Mouse (Mus musculus) inflammation-experienced regulatory T-cells, adult 6 months (primary cell): ENCODE results near the gene Hdac4. TPM values are rescaled to one million over a fixed set of nuclear protein-coding genes. Genes with fewer than 3 reads are reported as not detected.
A peak's percentile ranks its signal among the peaks of the same experiment; 100 is the strongest.

Source experiments
- ATAC-seq: one replicate; pipeline ENCODE4 v1.8.0; 2017
- polyA plus RNA-seq, 3 experiments: library from polyadenylated mRNA; unstranded; fragments of 100-300 nt; shearing (Covaris generic); gene quantifications; one replicate each; pipeline ENCODE4 v1.2.1; 2017

Hdac4 gene
- polyA plus RNA-seq, 3 experiments from 2014 or later, result 42.9 to 75.8 (median 72.7) TPM

DNA sequence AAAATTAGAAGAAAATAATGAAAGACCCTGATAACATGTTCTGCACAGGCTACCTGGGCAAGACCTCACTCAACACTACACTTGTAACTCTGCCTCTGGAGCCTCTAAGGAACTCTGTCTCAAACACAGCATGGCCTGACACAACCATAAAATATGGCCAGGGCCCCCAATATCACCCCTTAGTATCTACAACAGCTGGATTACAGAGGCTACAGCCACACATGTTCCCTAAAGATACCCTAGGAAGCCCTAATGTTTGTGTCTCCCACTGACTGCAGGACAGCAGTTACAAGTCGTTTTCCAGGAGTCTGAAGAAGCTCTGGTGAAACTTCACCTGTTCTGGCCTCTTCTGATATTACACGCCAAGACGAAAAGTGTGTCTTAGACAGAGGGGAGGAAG lies 65.7 kb downstream of the Hdac4 start:
- ATAC-seq, result no peak

- no peak for ATAC-seq
These were observed 67.7 kb downstream of the Hdac4 start for GRCm38 (mm10) chr1:92127785-92128184.

DNA sequence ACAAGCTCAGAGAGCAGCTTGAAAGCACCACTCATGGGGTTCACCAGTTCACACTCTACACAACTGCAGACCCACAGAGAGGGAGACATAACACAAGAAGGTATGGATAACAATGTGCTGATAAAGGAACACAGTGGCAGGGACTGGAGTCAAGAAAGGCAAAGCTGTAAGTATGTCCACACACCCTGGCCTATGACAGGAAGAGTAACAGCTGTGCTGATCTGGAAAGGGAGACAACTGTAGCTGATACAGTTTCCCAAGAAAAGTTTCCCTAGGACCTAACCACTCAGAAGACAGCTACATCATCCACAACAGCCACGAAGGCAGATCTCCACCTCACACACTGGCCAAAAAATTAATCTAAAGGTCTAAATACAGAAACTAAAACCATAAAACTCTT lies 68.1 kb downstream of the Hdac4 start:
- no peak for ATAC-seq

- ATAC-seq, result no peak
These were observed 70.8 kb downstream of the Hdac4 start for GRCm38 (mm10) chr1:92124497-92125201.

DNA sequence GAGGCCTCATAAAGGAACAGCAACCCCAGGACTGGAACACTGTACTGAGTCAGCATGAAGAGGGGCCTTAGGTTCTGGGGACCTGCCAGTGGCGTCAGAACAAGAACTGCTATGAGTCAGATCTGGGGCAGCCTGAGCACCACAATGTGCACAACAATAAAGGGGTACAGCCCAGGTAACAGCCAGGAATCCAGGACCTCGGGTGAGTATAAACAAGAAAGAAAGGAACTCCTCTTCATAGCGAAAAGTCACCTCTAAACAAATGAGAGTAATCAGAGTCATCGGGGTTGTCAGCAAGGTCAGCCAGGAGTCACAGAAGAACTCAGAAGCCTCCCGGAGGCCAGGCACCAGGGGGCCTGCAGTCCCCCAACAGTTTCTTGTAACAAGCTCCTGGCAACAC lies 76.2 kb downstream of the Hdac4 start:
- peak; percentile 80 for ATAC-seq

GRCm38 (mm10) chr1:92117597-92117996 lies 77.9 kb downstream of the Hdac4 start:
- ATAC-seq, result no peak

DNA sequence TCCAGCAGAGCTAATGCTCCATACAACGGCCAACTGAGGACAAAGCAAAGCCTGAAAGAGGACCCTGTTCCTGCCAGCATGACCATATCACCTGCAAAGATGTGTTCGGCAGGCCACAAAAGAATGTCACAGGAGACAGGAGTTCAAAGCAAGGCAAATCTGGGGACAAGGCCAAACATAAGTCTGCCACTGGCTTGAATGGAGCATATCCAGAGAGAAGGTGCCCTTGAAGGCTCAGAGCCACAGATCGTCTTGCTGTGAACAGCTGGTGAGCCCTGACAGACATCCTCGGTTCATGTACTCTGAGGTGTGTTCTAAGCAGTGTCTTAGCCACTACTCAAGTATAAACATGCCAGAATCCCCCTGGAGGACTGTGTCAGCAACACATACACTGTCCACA lies 79.3 kb downstream of the Hdac4 start:
- no peak for ATAC-seq

DNA sequence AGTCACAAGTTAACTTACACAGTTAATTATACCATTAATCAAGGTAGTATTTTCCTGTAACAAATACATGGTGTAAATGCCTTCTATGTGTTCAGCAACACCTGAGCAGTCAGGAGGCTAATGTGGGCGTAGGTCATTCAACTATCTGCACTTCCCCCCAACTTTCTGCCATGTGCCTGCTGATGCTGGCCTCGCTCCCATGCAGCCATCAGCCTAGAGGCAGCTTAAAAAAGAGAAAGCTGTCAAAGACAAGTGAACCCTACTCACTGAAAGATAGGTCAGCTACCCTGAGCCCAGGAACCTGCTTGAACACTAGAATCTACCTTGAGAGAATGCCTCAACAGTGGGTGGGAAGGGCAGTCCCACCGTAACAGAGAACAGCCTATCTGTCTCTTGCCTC lies 81.4 kb downstream of the Hdac4 start:
- ATAC-seq, result no peak

DNA sequence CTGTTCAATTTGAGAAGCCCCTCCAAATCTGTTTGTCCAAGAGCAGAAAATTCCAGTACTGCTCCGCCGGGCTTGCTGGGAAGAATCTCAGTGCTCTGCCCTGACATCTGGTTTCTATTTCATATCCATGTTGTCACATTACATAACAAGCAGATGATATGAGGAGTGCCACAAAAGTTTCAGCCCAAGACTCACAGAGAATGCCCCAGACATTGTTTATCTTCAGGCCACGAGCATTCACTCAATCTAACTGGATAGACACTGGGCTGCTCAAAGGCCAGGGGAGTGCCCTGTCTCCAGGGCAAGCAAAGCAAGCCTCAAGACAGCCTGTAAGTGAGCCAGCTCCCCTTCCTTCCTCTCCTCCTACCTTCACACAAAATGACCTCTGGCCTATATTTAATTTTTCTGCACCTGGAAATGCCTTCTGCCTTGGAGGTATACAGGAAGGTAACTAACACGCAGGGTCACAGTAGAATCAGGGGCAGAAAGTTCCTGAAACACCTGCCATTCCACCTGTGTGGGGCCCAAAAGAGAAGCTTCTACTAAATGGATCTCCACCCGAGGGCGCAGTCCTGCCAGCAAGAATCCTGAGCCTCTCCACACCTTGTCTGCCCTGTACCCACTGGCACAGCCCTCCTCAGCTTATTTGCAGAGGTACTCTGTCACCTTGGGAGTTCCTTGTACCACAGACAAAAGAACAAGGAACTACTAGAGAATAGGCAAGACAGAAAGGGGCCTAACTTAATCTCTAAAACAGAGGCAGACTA lies 82.1 kb downstream of the Hdac4 start:
- ATAC-seq, result no peak

DNA sequence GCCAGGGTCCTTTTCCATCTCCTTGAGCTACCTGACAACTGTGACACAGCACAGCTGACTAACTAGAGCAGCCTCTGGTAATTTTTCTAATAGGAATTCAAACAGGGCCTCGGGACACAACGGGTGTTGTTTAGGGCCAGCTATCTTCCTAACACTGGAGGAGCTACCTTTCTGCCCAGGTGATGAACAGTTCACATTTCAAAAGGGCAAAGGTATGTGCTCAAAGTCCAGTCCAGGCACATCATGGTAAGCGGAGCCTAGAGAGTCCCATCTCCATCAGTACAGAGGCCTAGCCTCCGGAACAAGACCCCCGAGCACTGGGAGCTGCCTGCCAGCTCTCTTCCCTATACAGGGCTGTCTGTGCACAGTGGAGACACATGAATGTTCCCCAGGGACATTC lies 82.9 kb downstream of the Hdac4 start:
- no peak for ATAC-seq

GRCm38 (mm10) chr1:92111551-92111950 lies 83.9 kb downstream of the Hdac4 start:
- ATAC-seq, result no peak

- ATAC-seq, result no peak
These were observed 84.5 kb downstream of the Hdac4 start for GRCm38 (mm10) chr1:92111026-92111425.

DNA sequence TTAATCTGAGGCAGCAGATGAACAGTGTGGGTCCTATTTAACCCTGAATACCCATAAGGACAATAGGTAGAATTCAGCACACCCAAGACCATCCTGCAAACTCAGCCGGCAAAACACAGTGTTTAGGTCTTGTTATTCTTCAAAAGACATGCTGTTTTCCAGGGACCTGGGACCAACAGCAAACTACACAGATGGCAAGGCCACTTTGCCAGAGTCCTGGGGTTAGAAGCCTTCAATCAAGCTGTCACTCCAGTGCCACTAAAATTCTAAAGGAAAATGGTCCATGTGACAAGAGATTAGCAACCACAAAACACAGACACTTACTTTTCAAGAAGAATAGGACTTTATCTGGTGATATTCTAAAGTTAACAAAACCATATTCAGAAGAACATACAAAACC lies 86.3 kb downstream of the Hdac4 start:
- ATAC-seq, result no peak

GRCm38 (mm10) chr1:92108556-92108955 lies 86.9 kb downstream of the Hdac4 start:
- ATAC-seq, result no peak

GRCm38 (mm10) chr1:92107996-92108395 lies 87.5 kb downstream of the Hdac4 start:
- ATAC-seq, result no peak

DNA sequence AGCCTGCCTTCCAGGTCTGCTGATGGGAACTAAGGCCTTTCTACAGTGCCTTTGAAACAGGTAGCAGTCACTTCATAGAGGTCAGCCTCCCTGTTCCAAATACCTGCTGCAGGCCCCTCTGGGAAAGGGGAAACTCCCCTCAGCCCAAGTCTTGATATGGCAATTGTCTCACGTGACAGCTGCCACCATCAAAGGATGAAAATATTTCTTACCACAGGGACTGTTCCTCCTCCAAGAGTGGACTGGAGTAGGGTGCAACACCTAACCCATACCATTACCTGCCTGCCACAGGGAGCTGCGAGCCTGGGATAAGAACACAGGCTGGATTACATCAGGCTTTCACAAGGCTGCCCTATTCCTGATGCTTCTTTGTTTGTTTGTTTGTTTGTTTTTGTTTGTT lies 88.0 kb downstream of the Hdac4 start:
- no peak for ATAC-seq

- no peak for ATAC-seq
These were observed 88.9 kb downstream of the Hdac4 start for GRCm38 (mm10) chr1:92106486-92107160.

DNA sequence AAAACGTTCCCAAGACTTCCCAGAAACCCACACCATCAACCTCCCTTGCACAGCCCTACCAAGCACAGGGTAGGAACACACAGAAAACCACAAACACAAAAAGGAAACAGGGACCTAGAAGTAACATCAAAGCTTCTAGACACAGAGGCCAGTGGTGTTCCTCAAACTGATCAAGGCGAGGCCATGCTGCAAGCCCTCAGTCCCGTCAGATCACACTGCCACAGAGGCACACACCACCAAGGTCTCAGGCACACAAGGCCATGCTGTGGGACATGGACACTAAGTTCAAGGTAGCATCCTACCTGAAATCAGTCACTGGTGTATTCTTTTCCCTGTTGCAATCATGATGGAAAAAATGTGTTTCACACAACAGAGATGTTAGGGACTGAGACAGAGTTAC lies 90.8 kb downstream of the Hdac4 start:
- no peak for ATAC-seq

DNA sequence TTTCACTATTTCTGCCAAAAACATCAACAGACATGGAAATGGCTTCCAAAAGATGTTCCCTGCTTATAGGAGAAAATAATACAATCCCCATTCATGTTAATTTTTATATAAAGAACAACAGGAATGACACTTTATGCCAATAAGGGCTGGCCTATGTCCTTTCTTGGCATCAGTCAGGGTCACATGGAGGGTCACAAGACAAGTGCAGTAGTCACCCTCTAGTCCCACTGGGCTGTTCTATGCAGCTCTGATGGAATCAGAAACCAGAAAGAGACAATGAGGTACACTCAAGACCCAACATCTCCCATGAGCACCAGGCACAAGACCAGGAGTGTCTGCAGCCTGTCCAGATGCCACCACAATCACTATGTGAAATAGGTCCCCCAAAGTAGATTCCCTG lies 91.5 kb downstream of the Hdac4 start:
- ATAC-seq, result no peak

GRCm38 (mm10) chr1:92103377-92103776 lies 92.1 kb downstream of the Hdac4 start:
- ATAC-seq, result peak; percentile 51

GRCm38 (mm10) chr1:92102825-92103224 lies 92.7 kb downstream of the Hdac4 start:
- peak; percentile 68 for ATAC-seq

GRCm38 (mm10) chr1:92100371-92100891 lies 95.1 kb downstream of the Hdac4 start:
- ATAC-seq, result no peak

GRCm38 (mm10) chr1:92099964-92100363 lies 95.5 kb downstream of the Hdac4 start:
- ATAC-seq, result no peak

GRCm38 (mm10) chr1:92099502-92099901 lies 96.0 kb downstream of the Hdac4 start:
- no peak for ATAC-seq
